Mouse (Mus musculus): ENCODE measurements at regions not wholly inside any gene's neighbourhood (a gene's known extent, or its start where the extent isn't known, plus 50 kb on each side); places are given as distances from the start of the nearest gene placed in this dataset.

- Histone ChIP-seq H3K27ac (ENCODE audit: low read length) (peak overlapping the region; percentile 88), H3K9me3 (replicated peaks; ENCODE audit: control insufficient read depth, low read length) (no peaks in the 10 kb centered on the region), H3K4me3 (ENCODE audit: low read length) (peak overlapping the region; percentile 54), H3K36me3 (ENCODE audit: control insufficient read depth, insufficient read depth) (no peaks in the 10 kb centered on the region), H3K9ac (ENCODE audit: low read length) (peak overlapping the region; percentile 79), H3K4me2 (ENCODE audit: low read depth, low read length) (peak overlapping the region; percentile 63), H3K4me1 (ENCODE audit: control insufficient read depth, insufficient read depth, low read length) (peaks cover 45% of the 10 kb centered on the region), H3K27me3 (ENCODE audit: control insufficient read depth, insufficient read depth, low read length) (no peaks in the 10 kb centered on the region)
- peak; percentile 43 for ATAC-seq (replicated peaks; ENCODE audit: extremely low read depth, insufficient read depth, low FRiP score)
- 1% methylated on average over 63 of the region's 63 CpGs for WGBS
These were observed 91.5 kb downstream of the 1700001O22Rik start for GRCm38 (mm10) chr2:30711853-30712498.

DNA sequence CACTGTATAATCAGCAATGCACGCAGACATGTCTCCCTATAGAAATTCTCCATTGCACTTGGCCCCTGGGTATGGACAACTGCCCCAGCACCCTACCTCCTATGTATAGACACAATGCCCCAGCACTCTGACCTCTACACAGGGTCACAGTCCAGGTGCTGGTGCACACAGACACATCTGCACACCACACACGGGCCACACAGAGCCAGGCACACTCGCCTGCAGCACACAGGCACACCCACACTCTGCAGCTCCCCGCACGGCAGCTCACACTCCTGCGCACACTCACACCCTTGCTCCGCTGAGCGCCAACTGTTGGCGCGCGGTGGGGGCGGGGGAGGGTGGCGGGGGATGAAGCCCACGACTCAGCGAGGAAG, 92.0 kb downstream of the 1700001O22Rik start:
- H3K9me3 ChIP-seq (replicated peaks; ENCODE audit: control insufficient read depth, low read length), result no peaks in the 10 kb centered on the region
- peak overlapping the region; percentile 54 for H3K4me3 ChIP-seq (ENCODE audit: low read length)
- no peaks in the 10 kb centered on the region for H3K27me3 ChIP-seq (ENCODE audit: control insufficient read depth, insufficient read depth, low read length)
- H3K4me1 ChIP-seq (ENCODE audit: control insufficient read depth, insufficient read depth, low read length), result peaks cover 42% of the 10 kb centered on the region
- H3K27ac ChIP-seq (ENCODE audit: low read length), result peak overlapping the region; percentile 88
- peak overlapping the region; percentile 63 for H3K4me2 ChIP-seq (ENCODE audit: low read depth, low read length)
- peak overlapping the region; percentile 79 for H3K9ac ChIP-seq (ENCODE audit: low read length)
- WGBS, result 6% methylated on average over 10 of the region's 15 CpGs
- H3K36me3 ChIP-seq (ENCODE audit: control insufficient read depth, insufficient read depth), result no peaks in the 10 kb centered on the region
- ATAC-seq (replicated peaks; ENCODE audit: extremely low read depth, insufficient read depth, low FRiP score), result 0 out of 2 replicates have a peak, but pooled peaks have one; percentile 23

GRCm38 (mm10) chr2:30710895-30711294, 92.6 kb downstream of the 1700001O22Rik start:
- H3K9ac ChIP-seq (ENCODE audit: low read length), result 0 out of 2 replicates have a peak overlapping the region, but pooled peaks have one; percentile 79
- H3K9me3 ChIP-seq (replicated peaks; ENCODE audit: control insufficient read depth, low read length), result no peaks in the 10 kb centered on the region
- 97% methylated on average over 7 of the region's 7 CpGs for WGBS
- no peak for ATAC-seq (replicated peaks; ENCODE audit: extremely low read depth, insufficient read depth, low FRiP score)
- peaks cover 39% of the 10 kb centered on the region for H3K4me1 ChIP-seq (ENCODE audit: control insufficient read depth, insufficient read depth, low read length)
- no peak overlapping the region for H3K4me3 ChIP-seq (ENCODE audit: low read length)
- H3K27me3 ChIP-seq (ENCODE audit: control insufficient read depth, insufficient read depth, low read length), result no peaks in the 10 kb centered on the region
- peak overlapping the region; percentile 88 for H3K27ac ChIP-seq (ENCODE audit: low read length)
- H3K36me3 ChIP-seq (ENCODE audit: control insufficient read depth, insufficient read depth), result no peaks in the 10 kb centered on the region
- H3K4me2 ChIP-seq (ENCODE audit: low read depth, low read length), result no peak overlapping the region

- Histone ChIP-seq H3K4me1 (ENCODE audit: control insufficient read depth, insufficient read depth, low read length) (peaks cover 40% of the 10 kb centered on the region), H3K9ac (ENCODE audit: low read length) (peak overlapping the region; percentile 21; the same call in 1 of the 2 replicates)
- WGBS, result 72% methylated on average over 3 of the region's 3 CpGs
These were observed 94.0 kb downstream of the 1700001O22Rik start for GRCm38 (mm10) chr2:30709386-30709884.

DNA sequence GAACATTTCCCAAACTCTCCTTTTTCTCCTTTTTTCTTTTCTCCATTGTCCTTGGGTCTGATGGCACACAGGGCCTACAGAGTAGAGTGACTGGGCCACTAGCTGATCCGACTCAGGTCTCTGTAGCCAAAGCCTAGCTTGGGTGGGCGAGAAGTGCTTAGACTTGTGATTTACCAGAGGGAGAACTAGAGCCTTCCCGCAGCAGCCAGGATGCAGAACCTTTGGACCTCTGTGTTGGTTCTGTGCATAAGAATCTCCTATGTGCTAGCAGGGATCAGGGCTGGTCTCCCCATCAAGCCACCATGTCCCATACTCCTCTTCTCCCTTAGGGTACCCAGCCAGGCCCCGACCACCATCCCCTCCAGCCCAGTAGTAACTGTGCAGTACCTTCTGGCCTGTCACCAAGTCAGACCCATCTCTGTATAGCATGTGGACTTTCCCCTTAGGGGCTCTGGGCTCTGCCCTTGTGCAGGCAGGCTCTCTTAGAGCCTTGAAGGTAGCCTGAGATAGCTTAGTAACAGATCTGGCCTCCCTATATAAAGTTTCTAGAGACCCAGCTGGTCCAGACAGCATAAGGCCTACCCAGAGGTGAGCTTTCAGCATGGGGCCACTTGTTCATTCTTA, 94.6 kb downstream of the 1700001O22Rik start:
- H3K27me3 ChIP-seq (ENCODE audit: control insufficient read depth, insufficient read depth, low read length), result no peaks in the 10 kb centered on the region
- ATAC-seq (replicated peaks; ENCODE audit: extremely low read depth, insufficient read depth, low FRiP score), result no peak
- H3K9me3 ChIP-seq (replicated peaks; ENCODE audit: control insufficient read depth, low read length), result no peaks in the 10 kb centered on the region; the same call in 1 of the 2 replicates
- no peak overlapping the region for H3K4me3 ChIP-seq (ENCODE audit: low read length)
- H3K27ac ChIP-seq (ENCODE audit: low read length), result peak overlapping the region; percentile 98
- H3K9ac ChIP-seq (ENCODE audit: low read length), result peak overlapping the region; percentile 88
- H3K4me2 ChIP-seq (ENCODE audit: low read depth, low read length), result no peak overlapping the region
- H3K4me1 ChIP-seq (ENCODE audit: control insufficient read depth, insufficient read depth, low read length), result peaks cover 40% of the 10 kb centered on the region
- H3K36me3 ChIP-seq (ENCODE audit: control insufficient read depth, insufficient read depth), result no peaks in the 10 kb centered on the region
- 84% methylated on average over 4 of the region's 4 CpGs for WGBS

More at GRCm38 (mm10) chr2:30709386-30709884, 94.0 kb downstream of the 1700001O22Rik start:
- H3K27me3 ChIP-seq (ENCODE audit: control insufficient read depth, insufficient read depth, low read length), result no peaks in the 10 kb centered on the region
- H3K36me3 ChIP-seq (ENCODE audit: control insufficient read depth, insufficient read depth), result no peaks in the 10 kb centered on the region
- H3K9me3 ChIP-seq (replicated peaks; ENCODE audit: control insufficient read depth, low read length), result no peaks in the 10 kb centered on the region
- no peak overlapping the region for H3K4me2 ChIP-seq (ENCODE audit: low read depth, low read length)
- no peak for ATAC-seq (replicated peaks; ENCODE audit: extremely low read depth, insufficient read depth, low FRiP score)
- H3K4me3 ChIP-seq (ENCODE audit: low read length), result no peak overlapping the region
- H3K27ac ChIP-seq (ENCODE audit: low read length), result peak overlapping the region; percentile 98

GRCm38 (mm10) chr2:30708001-30708683, 95.3 kb downstream of the 1700001O22Rik start:
- under 1% methylated on average over 48 of the region's 48 CpGs for WGBS
- no peaks in the 10 kb centered on the region for H3K27me3 ChIP-seq (ENCODE audit: control insufficient read depth, insufficient read depth, low read length)
- peak overlapping the region; percentile 54 for H3K4me3 ChIP-seq (ENCODE audit: low read length)
- no peaks in the 10 kb centered on the region for H3K36me3 ChIP-seq (ENCODE audit: control insufficient read depth, insufficient read depth)
- H3K9me3 ChIP-seq (replicated peaks; ENCODE audit: control insufficient read depth, low read length), result no peaks in the 10 kb centered on the region; the same call in 1 of the 2 replicates
- peak overlapping the region; percentile 98 for H3K27ac ChIP-seq (ENCODE audit: low read length)
- H3K9ac ChIP-seq (ENCODE audit: low read length), result peak overlapping the region; percentile 88
- peaks cover 35% of the 10 kb centered on the region for H3K4me1 ChIP-seq (ENCODE audit: control insufficient read depth, insufficient read depth, low read length)
- peak; percentile 69 for ATAC-seq (replicated peaks; ENCODE audit: extremely low read depth, insufficient read depth, low FRiP score)
- peak overlapping the region; percentile 97 for H3K4me2 ChIP-seq (ENCODE audit: low read depth, low read length)

DNA sequence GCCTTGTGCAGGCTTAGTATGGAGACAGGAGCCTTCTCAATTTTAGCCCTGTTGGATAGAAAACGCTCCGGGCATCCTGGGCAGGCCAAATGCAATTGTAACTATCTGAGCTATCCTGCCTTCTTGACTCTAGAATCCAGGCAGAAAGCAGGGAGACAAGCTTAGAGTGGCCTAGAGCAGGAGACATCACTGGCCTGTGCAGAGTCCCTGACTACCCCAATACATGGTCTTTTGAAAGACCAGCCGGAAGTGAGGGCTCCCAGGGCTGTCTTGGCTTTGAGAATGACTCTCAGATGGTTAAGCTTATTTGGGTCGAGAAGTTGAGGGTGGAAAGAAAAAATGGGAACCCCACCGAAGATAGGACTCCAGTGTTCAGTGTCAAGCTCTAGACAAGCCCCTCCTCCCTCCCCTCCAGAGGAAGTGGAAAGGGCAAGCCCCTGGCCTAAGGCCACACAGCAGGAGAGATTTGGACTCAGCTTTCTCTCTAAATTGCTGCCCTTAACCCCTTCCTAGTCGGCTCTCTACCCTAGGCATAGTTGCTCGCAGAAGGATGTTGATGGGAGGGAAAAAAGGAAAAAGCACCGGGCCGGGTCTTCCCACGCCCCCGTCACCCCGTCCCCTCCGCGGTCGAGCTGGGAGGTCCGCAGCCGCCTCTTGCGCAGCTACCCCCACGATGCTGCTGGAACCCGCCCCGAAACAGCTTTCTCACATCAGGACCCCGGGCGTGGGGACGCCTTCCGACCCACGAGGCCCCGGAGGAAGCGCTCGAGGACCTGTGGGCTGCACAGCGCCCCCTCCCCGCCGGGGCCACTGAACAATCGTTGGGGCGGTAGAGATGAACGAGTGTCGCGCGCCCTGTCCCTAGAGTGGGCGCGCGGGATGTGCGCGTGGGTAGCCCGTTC, 96.1 kb downstream of the 1700001O22Rik start:
- Histone ChIP-seq H3K27ac (ENCODE audit: low read length) (peak overlapping the region; percentile 98), H3K36me3 (ENCODE audit: control insufficient read depth, insufficient read depth) (no peaks in the 10 kb centered on the region), H3K27me3 (ENCODE audit: control insufficient read depth, insufficient read depth, low read length) (no peaks in the 10 kb centered on the region), H3K9me3 (replicated peaks; ENCODE audit: control insufficient read depth, low read length) (no peaks in the 10 kb centered on the region; the same call in 1 of the 2 replicates), H3K9ac (ENCODE audit: low read length) (peak overlapping the region; percentile 88), H3K4me1 (ENCODE audit: control insufficient read depth, insufficient read depth, low read length) (peaks cover 27% of the 10 kb centered on the region), H3K4me2 (ENCODE audit: low read depth, low read length) (peak overlapping the region; percentile 97), H3K4me3 (ENCODE audit: low read length) (peak overlapping the region; percentile 54)
- ATAC-seq (replicated peaks; ENCODE audit: extremely low read depth, insufficient read depth, low FRiP score), result peak; percentile 46
- WGBS, result 4% methylated on average over 43 of the region's 44 CpGs

GRCm38 (mm10) chr2:30706036-30706435, 97.4 kb downstream of the 1700001O22Rik start:
- H3K36me3 ChIP-seq (ENCODE audit: control insufficient read depth, insufficient read depth), result no peaks in the 10 kb centered on the region
- H3K27me3 ChIP-seq (ENCODE audit: control insufficient read depth, insufficient read depth, low read length), result no peaks in the 10 kb centered on the region
- H3K9me3 ChIP-seq (replicated peaks; ENCODE audit: control insufficient read depth, low read length), result no peaks in the 10 kb centered on the region; the same call in 1 of the 2 replicates
- no peak overlapping the region for H3K4me2 ChIP-seq (ENCODE audit: low read depth, low read length)
- peaks cover 22% of the 10 kb centered on the region for H3K4me1 ChIP-seq (ENCODE audit: control insufficient read depth, insufficient read depth, low read length)
- H3K9ac ChIP-seq (ENCODE audit: low read length), result no peak overlapping the region
- no peak overlapping the region for H3K4me3 ChIP-seq (ENCODE audit: low read length)
- H3K27ac ChIP-seq (ENCODE audit: low read length), result no peak overlapping the region
- ATAC-seq (replicated peaks; ENCODE audit: extremely low read depth, insufficient read depth, low FRiP score), result no peak
- 67% methylated on average over 5 of the region's 5 CpGs for WGBS

Measured in heart, embryonic 16.5 days (tissue).